Mouse (Mus musculus) limb, embryonic 15.5 days (tissue): ENCODE data around the gene Sgms1. TPM values are rescaled to one million over a fixed set of nuclear protein-coding genes. Genes with fewer than 3 reads are reported as not detected.
A peak's percentile ranks its signal among the peaks of the same experiment; 100 is the strongest.

Experiments used
- ATAC-seq: fragments of 200-750 bp; cut with Nextera tagmentation; 2 replicates; pipeline ENCODE4 v1.8.0; 2017; ENCODE audit warnings: low read depth, moderate TSS enrichment; ENCODE audit not compliant: insufficient number of reproducible peaks, low FRiP score, low TSS enrichment
- H3K27ac ChIP-seq: fragments of 300-500 bp; sonication (generic); 2 replicates; pipeline ENCODE4 v1.5.1; 2015; ENCODE audit warnings: moderate library complexity, mild to moderate bottlenecking, inconsistent platforms
- H3K27me3 ChIP-seq: fragments of 300-500 bp; sonication (generic); 2 replicates; pipeline ENCODE4 v1.6.1; 2015; ENCODE audit warnings: inconsistent platforms
- H3K36me3 ChIP-seq: fragments of 300-500 bp; sonication (generic); 2 replicates; pipeline ENCODE4 v1.6.1; 2015; ENCODE audit warnings: inconsistent platforms
- H3K4me1 ChIP-seq: fragments of 300-500 bp; sonication (generic); 2 replicates; pipeline ENCODE4 v1.6.1; 2015; ENCODE audit warnings: inconsistent platforms
- H3K4me2 ChIP-seq: fragments of 300-500 bp; sonication (generic); 2 replicates; pipeline ENCODE4 v1.6.1; 2015; ENCODE audit warnings: mild to moderate bottlenecking, inconsistent platforms
- H3K4me3 ChIP-seq: fragments of 300-500 bp; sonication (generic); 2 replicates; pipeline ENCODE4 v1.5.1; 2015; ENCODE audit warnings: mild to moderate bottlenecking, inconsistent platforms
- H3K9ac ChIP-seq: fragments of 300-500 bp; sonication (generic); 2 replicates; pipeline ENCODE4 v1.6.1; 2015; ENCODE audit warnings: inconsistent platforms
- H3K9me3 ChIP-seq: fragments of 300-500 bp; sonication (generic); 2 replicates; pipeline ENCODE4 v1.6.1; 2016; ENCODE audit warnings: inconsistent platforms
- WGBS: fragments of 180-500 bp; shearing (Covaris S2); methylation state at CpG from one replicate; pipeline ENCODE4 v1.1.7; 2015; 5-methylcytosine and 5-hydroxymethylcytosine counted together
- polyA plus RNA-seq: library from polyadenylated mRNA; unstranded; fragments of >200 nt; fragmentation: Nextera tagmentation; extraction: Ambion mirVana; gene quantifications from 2 replicates; pipeline ENCODE4 v1.2.1, GENCODE M21; 2015

Sgms1 gene
- polyA plus RNA-seq, 1 experiment from 2014 or later, result 45.6 TPM

DNA sequence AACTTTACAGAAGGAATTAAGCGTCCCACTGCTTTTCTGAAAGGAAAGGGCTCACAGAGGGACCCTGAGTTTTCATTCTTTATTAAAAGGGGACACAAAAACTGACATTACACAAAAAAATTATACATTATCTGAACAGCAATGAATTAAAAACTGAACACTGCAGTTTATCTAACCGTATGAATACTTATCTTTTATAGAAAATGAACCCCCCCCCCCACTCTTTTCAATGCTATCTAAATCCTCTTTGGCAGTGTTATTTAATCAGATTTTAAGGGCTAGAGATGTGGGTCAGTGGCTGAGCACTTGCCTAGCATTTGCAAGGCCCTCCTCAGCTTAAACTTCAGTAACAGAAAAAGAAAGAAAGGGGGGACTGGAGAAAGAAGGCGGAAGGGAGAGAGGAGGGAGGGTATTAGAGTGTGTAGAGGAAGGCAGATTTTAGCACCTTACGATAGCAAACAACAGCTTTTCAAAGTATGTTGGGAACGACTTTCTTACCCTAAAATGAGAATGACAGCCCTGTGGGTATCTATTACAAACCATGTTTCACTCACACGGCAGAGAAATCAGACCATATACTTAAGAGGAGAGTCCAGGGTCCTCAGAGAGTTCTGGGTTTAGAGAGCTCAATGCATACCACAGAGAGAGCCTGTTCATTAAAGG lies 215.9 kb downstream of the Sgms1 start:
- Histone ChIP-seq H3K4me2 (no peak overlapping the region), H3K27me3 (no peaks in the 10 kb centered on the region), H3K9ac (no peak overlapping the region), H3K27ac (no peak overlapping the region), H3K4me1 (no peaks in the 10 kb centered on the region; the same call in 1 of the 2 replicates), H3K4me3 (no peak overlapping the region), H3K36me3 (no peaks in the 10 kb centered on the region), H3K9me3 (no peaks in the 10 kb centered on the region)
- WGBS, result 71% methylated on average over 6 of the region's 6 CpGs
- no peak for ATAC-seq

GRCm38 (mm10) chr19:32172511-32172981 lies 217.0 kb downstream of the Sgms1 start:
- no peak overlapping the region for H3K4me2 ChIP-seq
- H3K9me3 ChIP-seq, result no peaks in the 10 kb centered on the region
- no peak overlapping the region for H3K4me3 ChIP-seq
- H3K4me1 ChIP-seq, result no peaks in the 10 kb centered on the region; the same call in 1 of the 2 replicates
- H3K9ac ChIP-seq, result no peak overlapping the region
- no peaks in the 10 kb centered on the region for H3K27me3 ChIP-seq
- no peak overlapping the region for H3K27ac ChIP-seq
- 79% methylated on average over 5 of the region's 5 CpGs for WGBS
- H3K36me3 ChIP-seq, result no peaks in the 10 kb centered on the region
- ATAC-seq, result no peak; the same call in 1 of the 2 replicates

- 82% methylated on average over 7 of the region's 7 CpGs for WGBS
- no peak overlapping the region for H3K9ac ChIP-seq
- no peak overlapping the region for H3K27ac ChIP-seq
- H3K9me3 ChIP-seq, result no peaks in the 10 kb centered on the region
- no peak for ATAC-seq
- no peak overlapping the region for H3K4me3 ChIP-seq
- H3K36me3 ChIP-seq, result no peaks in the 10 kb centered on the region
- H3K4me1 ChIP-seq, result no peaks in the 10 kb centered on the region; the same call in 1 of the 2 replicates
- no peak overlapping the region for H3K4me2 ChIP-seq
- no peaks in the 10 kb centered on the region for H3K27me3 ChIP-seq
These were observed 217.5 kb downstream of the Sgms1 start for GRCm38 (mm10) chr19:32171981-32172380.

DNA sequence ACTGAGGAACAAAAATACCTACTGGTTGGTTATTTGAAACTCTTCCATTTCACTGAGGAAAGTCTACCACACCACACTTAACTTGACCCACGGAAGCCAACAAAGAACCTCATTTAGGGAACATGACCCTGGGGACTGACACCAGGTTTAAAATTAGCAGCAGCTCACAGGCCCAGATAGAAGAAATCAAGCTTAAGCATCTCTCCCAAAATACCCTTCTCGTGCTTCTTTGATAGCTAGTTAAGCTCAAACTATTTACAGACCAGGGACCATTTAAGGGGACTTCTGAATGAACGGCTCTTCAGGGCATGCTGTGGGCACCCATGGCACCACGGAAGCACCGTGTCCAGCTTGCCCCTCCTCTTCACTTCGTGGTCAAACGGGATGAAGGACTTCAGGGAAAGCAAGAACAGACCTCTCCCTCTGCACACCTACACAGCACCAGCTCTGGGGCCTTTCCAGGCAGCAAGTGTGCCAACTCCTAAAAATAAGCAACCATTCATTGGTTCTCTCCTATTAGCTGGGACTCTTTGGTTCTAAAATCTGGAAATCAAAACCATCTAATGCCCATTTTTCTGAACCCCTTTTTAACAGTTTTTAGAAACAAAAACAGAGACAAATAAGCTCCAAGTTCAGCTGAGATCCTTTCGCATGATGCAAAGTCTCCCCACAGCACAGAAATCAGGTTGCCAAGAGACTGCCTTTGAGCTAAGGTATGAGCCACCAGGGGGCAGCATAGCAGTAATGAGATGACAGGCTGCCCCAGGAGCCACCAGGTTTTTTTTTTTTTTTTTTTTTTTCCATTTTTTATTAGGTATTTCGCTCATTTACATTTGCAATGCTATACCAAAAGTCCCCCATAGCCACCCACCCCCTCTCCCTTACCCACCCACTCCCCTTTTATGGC lies 219.6 kb downstream of the Sgms1 start:
- Histone ChIP-seq H3K27ac (peak overlapping the region; percentile 33; the same call in 1 of the 2 replicates), H3K4me1 (no peaks in the 10 kb centered on the region), H3K27me3 (no peaks in the 10 kb centered on the region), H3K9me3 (no peaks in the 10 kb centered on the region), H3K36me3 (no peaks in the 10 kb centered on the region), H3K4me3 (no peak overlapping the region), H3K9ac (no peak overlapping the region), H3K4me2 (no peak overlapping the region)
- no peak for ATAC-seq
- 66% methylated on average over 8 of the region's 9 CpGs for WGBS

- no peak for ATAC-seq
- Histone ChIP-seq H3K27me3 (no peaks in the 10 kb centered on the region), H3K27ac (no peak overlapping the region), H3K9ac (no peak overlapping the region), H3K9me3 (no peaks in the 10 kb centered on the region), H3K4me2 (no peak overlapping the region), H3K4me1 (no peaks in the 10 kb centered on the region), H3K36me3 (no peaks in the 10 kb centered on the region), H3K4me3 (no peak overlapping the region)
- 83% methylated on average over 9 of the region's 9 CpGs for WGBS
These were observed 221.5 kb downstream of the Sgms1 start for GRCm38 (mm10) chr19:32168031-32168430.

GRCm38 (mm10) chr19:32166823-32167605 lies 222.5 kb downstream of the Sgms1 start:
- 87% methylated on average over 13 of the region's 13 CpGs for WGBS
- ATAC-seq, result no peak

GRCm38 (mm10) chr19:32165711-32166110 lies 223.8 kb downstream of the Sgms1 start:
- WGBS, result 92% methylated on average over 6 of the region's 6 CpGs
- H3K4me2 ChIP-seq, result no peak overlapping the region
- H3K27ac ChIP-seq, result no peak overlapping the region
- no peak for ATAC-seq
- no peaks in the 10 kb centered on the region for H3K9me3 ChIP-seq
- H3K27me3 ChIP-seq, result no peaks in the 10 kb centered on the region
- no peaks in the 10 kb centered on the region for H3K4me1 ChIP-seq
- no peaks in the 10 kb centered on the region for H3K36me3 ChIP-seq
- H3K9ac ChIP-seq, result no peak overlapping the region
- H3K4me3 ChIP-seq, result no peak overlapping the region

More at GRCm38 (mm10) chr19:32166823-32167605, 222.5 kb downstream of the Sgms1 start:
- no peak overlapping the region for H3K9ac ChIP-seq
- H3K9me3 ChIP-seq, result no peaks in the 10 kb centered on the region
- no peaks in the 10 kb centered on the region for H3K4me1 ChIP-seq
- no peak overlapping the region for H3K4me3 ChIP-seq
- no peaks in the 10 kb centered on the region for H3K36me3 ChIP-seq
- no peak overlapping the region for H3K27ac ChIP-seq
- no peak overlapping the region for H3K4me2 ChIP-seq
- no peaks in the 10 kb centered on the region for H3K27me3 ChIP-seq

DNA sequence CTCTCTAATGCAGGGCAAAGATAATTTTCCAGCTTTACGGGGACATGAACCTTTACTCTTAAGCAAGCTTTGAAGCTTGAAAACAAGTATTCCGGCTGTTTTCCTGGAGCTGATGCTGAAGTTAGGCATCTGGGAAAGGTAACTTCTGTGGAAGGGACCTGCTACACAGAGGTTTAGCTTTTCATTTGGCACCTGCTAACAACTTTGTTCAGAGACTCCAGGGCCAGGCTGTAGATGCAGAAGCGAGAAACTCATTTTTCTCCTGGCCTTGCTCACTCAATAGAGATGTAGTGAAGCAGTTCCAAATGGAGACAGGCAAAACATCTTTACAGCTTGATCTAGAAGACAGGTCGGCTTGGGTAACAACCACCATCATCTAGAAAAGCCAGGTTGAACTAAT lies 225.4 kb downstream of the Sgms1 start:
- Histone ChIP-seq H3K27me3 (no peaks in the 10 kb centered on the region), H3K4me3 (no peak overlapping the region), H3K4me2 (no peak overlapping the region), H3K9ac (no peak overlapping the region), H3K27ac (no peak overlapping the region), H3K9me3 (no peaks in the 10 kb centered on the region), H3K4me1 (no peaks in the 10 kb centered on the region), H3K36me3 (peaks cover 10% of the 10 kb centered on the region)
- ATAC-seq, result no peak
- WGBS, result 90% methylated on average over 4 of the region's 4 CpGs

- peaks cover 19% of the 10 kb centered on the region for H3K36me3 ChIP-seq
- H3K9me3 ChIP-seq, result no peaks in the 10 kb centered on the region
- 0 out of 2 replicates have a peak, but pooled peaks cover 2% of the 10 kb centered on the region for H3K4me1 ChIP-seq
- H3K27me3 ChIP-seq, result no peaks in the 10 kb centered on the region
- no peak overlapping the region for H3K9ac ChIP-seq
- no peak overlapping the region for H3K27ac ChIP-seq
- no peak overlapping the region for H3K4me3 ChIP-seq
- WGBS, result 92% methylated on average over 7 of the region's 7 CpGs
- no peak for ATAC-seq
- no peak overlapping the region for H3K4me2 ChIP-seq
These were observed 229.6 kb downstream of the Sgms1 start for GRCm38 (mm10) chr19:32159944-32160343.

DNA sequence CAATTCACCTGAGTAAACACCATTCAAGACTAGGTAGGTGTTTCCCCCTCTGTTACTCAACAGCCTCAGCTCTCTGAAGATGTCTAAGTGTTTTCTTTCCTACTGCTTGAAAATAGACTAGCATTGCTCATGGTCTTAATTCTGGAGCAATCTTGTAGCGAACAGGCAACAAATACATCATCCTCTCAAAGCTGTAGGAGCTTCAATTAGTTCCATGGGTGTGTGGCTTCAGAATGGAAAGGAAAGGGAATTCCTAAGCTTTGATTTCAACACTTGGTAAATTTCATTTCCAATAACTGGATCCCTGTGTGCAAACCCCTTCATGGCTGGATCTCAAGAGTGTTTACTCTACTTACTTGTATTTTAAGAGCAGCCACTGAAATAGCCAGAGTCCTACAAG lies 230.3 kb downstream of the Sgms1 start:
- 88% methylated on average over 1 of the region's 1 CpGs for WGBS
- H3K4me2 ChIP-seq, result no peak overlapping the region
- H3K27me3 ChIP-seq, result no peaks in the 10 kb centered on the region
- no peak overlapping the region for H3K9ac ChIP-seq
- no peak overlapping the region for H3K27ac ChIP-seq
- no peak for ATAC-seq
- no peak overlapping the region for H3K4me3 ChIP-seq
- 0 out of 2 replicates have a peak, but pooled peaks cover 2% of the 10 kb centered on the region for H3K4me1 ChIP-seq
- H3K9me3 ChIP-seq, result no peaks in the 10 kb centered on the region
- peaks cover 19% of the 10 kb centered on the region for H3K36me3 ChIP-seq

- ATAC-seq, result no peak
- H3K36me3 ChIP-seq, result peaks cover 19% of the 10 kb centered on the region
- WGBS, result 89% methylated on average over 6 of the region's 6 CpGs
These were observed 232.5 kb downstream of the Sgms1 start for GRCm38 (mm10) chr19:32157045-32157444.

More at GRCm38 (mm10) chr19:32157045-32157444, 232.5 kb downstream of the Sgms1 start:
- no peak overlapping the region for H3K4me3 ChIP-seq
- H3K9ac ChIP-seq, result no peak overlapping the region
- H3K4me2 ChIP-seq, result no peak overlapping the region
- H3K4me1 ChIP-seq, result 0 out of 2 replicates have a peak, but pooled peaks cover 2% of the 10 kb centered on the region
- no peaks in the 10 kb centered on the region for H3K27me3 ChIP-seq
- no peak overlapping the region for H3K27ac ChIP-seq
- H3K9me3 ChIP-seq, result no peaks in the 10 kb centered on the region
